Mouse (Mus musculus): ENCODE data around the gene Larp6.

- TF ChIP-seq GATA1 (IDR thresholded peaks at IDR 0.05; ENCODE audit: low read length) (no peak), TAL1 (IDR thresholded peaks at IDR 0.05; ENCODE audit: low read length) (no peak)
These were observed 32.2 kb downstream of the Larp6 start for GRCm38 (mm10) chr9:60744971-60745370.

All from erythroblast, embryonic 14.5 days (primary cell).